Mouse (Mus musculus): Measurements from ENCODE around the gene Adgrg5. TPM values are rescaled to one million over a fixed set of nuclear protein-coding genes. Genes with fewer than 3 reads are reported as not detected.

The Adgrg5 gene
- polyA plus RNA-seq, 1 experiment from 2014 or later = not detected

GRCm38 (mm10) chr8:94976651-94977417 lies 53.3 kb downstream of the Adgrg5 start:
- H3K4me1 ChIP-seq = peaks cover 37% of the 10 kb centered on the region
- no peaks in the 10 kb centered on the region for H3K9me3 ChIP-seq
- H3K27ac ChIP-seq = no peak overlapping the region; the same call in 1 of the 2 replicates
- WGBS = 21% methylated on average over 17 of the region's 17 CpGs
- no peak; the same call in 1 of the 2 replicates for ATAC-seq (ENCODE audit: low FRiP score)
- H3K27me3 ChIP-seq = peaks cover 24% of the 10 kb centered on the region; the same call in 1 of the 2 replicates
- H3K36me3 ChIP-seq (replicated peaks) = no peaks in the 10 kb centered on the region
- H3K4me2 ChIP-seq = peak overlapping the region; percentile 34
- no peak overlapping the region; the same call in 1 of the 2 replicates for H3K9ac ChIP-seq
- H3K4me3 ChIP-seq (replicated peaks) = no peak overlapping the region

- H3K4me2 ChIP-seq = peak overlapping the region; percentile 34
- no peak overlapping the region for H3K9ac ChIP-seq
- peaks cover 24% of the 10 kb centered on the region; the same call in 1 of the 2 replicates for H3K27me3 ChIP-seq
- peak; percentile 71 for ATAC-seq (ENCODE audit: low FRiP score)
- 25% methylated on average over 9 of the region's 9 CpGs for WGBS
- H3K9me3 ChIP-seq = no peaks in the 10 kb centered on the region
- H3K27ac ChIP-seq = 0 out of 2 replicates have a peak overlapping the region, but pooled peaks have one; percentile 47
- no peaks in the 10 kb centered on the region for H3K36me3 ChIP-seq (replicated peaks)
- H3K4me3 ChIP-seq (replicated peaks) = no peak overlapping the region
- H3K4me1 ChIP-seq = peaks cover 49% of the 10 kb centered on the region
Measured at GRCm38 (mm10) chr8:94978131-94978530, 54.6 kb downstream of the Adgrg5 start.

- Histone ChIP-seq H3K9ac (no peak overlapping the region), H3K27me3 (peaks cover 24% of the 10 kb centered on the region; the same call in 1 of the 2 replicates), H3K9me3 (no peaks in the 10 kb centered on the region), H3K36me3 (replicated peaks) (no peaks in the 10 kb centered on the region), H3K4me1 (peaks cover 56% of the 10 kb centered on the region), H3K4me3 (replicated peaks) (no peak overlapping the region), H3K27ac (peak overlapping the region; percentile 47; the same call in 1 of the 2 replicates), H3K4me2 (peak overlapping the region; percentile 34)
- 72% methylated on average over 13 of the region's 13 CpGs for WGBS
- ATAC-seq (ENCODE audit: low FRiP score) = no peak
Measured at GRCm38 (mm10) chr8:94978593-94979319, 55.3 kb downstream of the Adgrg5 start.

DNA sequence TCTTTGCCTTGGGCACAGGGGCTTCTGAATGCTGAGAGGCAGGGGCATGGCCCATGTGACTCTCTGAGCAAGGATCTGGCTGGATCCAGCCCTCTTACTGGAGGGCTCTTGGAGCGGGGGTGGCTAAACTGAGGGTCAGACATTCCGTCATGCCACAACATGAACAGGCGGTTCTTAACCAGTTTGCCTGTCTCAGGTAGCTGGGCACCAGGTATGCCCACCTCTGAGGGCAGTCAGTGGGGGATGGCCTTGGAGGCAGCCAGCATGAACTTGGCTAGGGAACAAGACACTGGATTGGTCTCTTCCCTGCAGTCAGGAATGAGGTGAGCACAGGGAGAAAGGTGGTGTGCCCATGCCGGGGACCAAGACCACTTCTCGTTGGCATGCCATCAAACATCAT lies 56.7 kb downstream of the Adgrg5 start:
- Histone ChIP-seq H3K9ac (no peak overlapping the region), H3K27me3 (peaks cover 24% of the 10 kb centered on the region; the same call in 1 of the 2 replicates), H3K4me1 (peaks cover 67% of the 10 kb centered on the region), H3K4me2 (no peak overlapping the region), H3K9me3 (no peaks in the 10 kb centered on the region), H3K36me3 (replicated peaks) (no peaks in the 10 kb centered on the region), H3K27ac (no peak overlapping the region), H3K4me3 (replicated peaks) (no peak overlapping the region)
- no peak for ATAC-seq (ENCODE audit: low FRiP score)
- WGBS = 93% methylated on average over 5 of the region's 5 CpGs

DNA sequence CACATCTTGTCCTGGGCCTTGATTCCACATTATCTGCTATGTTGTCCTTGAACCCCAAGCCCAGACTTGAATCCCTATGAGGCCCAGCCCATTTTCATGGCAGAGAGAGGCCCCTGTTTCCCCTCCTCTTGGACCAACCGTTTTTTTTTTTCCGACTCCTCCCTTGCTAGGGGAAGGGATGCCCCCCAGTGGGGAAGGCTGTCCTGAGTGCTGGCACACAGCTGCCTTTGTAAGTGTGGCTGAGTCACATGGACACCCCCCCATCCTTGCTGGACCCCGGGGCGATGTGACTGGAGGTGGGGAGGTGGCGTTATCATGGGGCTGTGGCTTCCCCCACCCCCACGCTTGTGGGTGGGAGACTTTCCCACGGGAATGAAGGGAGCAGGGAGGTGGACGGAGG lies 57.5 kb downstream of the Adgrg5 start:
- Histone ChIP-seq H3K4me1 (peaks cover 67% of the 10 kb centered on the region), H3K27ac (no peak overlapping the region)
- no peak for ATAC-seq (ENCODE audit: low FRiP score)

GRCm38 (mm10) chr8:94981848-94982247 lies 58.4 kb downstream of the Adgrg5 start:
- no peak overlapping the region for H3K4me3 ChIP-seq (replicated peaks)
- H3K9ac ChIP-seq = no peak overlapping the region
- no peaks in the 10 kb centered on the region for H3K9me3 ChIP-seq
- H3K4me1 ChIP-seq = peaks cover 70% of the 10 kb centered on the region
- 64% methylated on average over 7 of the region's 7 CpGs for WGBS
- no peak for ATAC-seq (ENCODE audit: low FRiP score)
- peaks cover 21% of the 10 kb centered on the region; the same call in 1 of the 2 replicates for H3K27me3 ChIP-seq
- no peak overlapping the region for H3K4me2 ChIP-seq
- H3K36me3 ChIP-seq (replicated peaks) = no peaks in the 10 kb centered on the region
- H3K27ac ChIP-seq = peak overlapping the region; percentile 50; the same call in 1 of the 2 replicates

More for the DNA sequence above, 57.5 kb downstream of the Adgrg5 start:
- H3K9ac ChIP-seq = no peak overlapping the region
- no peaks in the 10 kb centered on the region for H3K36me3 ChIP-seq (replicated peaks)
- 62% methylated on average over 8 of the region's 8 CpGs for WGBS
- H3K4me2 ChIP-seq = no peak overlapping the region
- no peak overlapping the region for H3K4me3 ChIP-seq (replicated peaks)
- H3K9me3 ChIP-seq = no peaks in the 10 kb centered on the region
- peaks cover 24% of the 10 kb centered on the region; the same call in 1 of the 2 replicates for H3K27me3 ChIP-seq

- peak; percentile 9; the same call in 1 of the 2 replicates for ATAC-seq (ENCODE audit: low FRiP score)
- 3% methylated on average over 4 of the region's 5 CpGs for WGBS
- H3K4me2 ChIP-seq = peak overlapping the region; percentile 38; the same call in 1 of the 2 replicates
- no peaks in the 10 kb centered on the region for H3K36me3 ChIP-seq (replicated peaks)
- H3K27ac ChIP-seq = peak overlapping the region; percentile 73
- 0 out of 2 replicates have a peak, but pooled peaks cover 9% of the 10 kb centered on the region for H3K27me3 ChIP-seq
- peaks cover 62% of the 10 kb centered on the region for H3K4me1 ChIP-seq
- no peak overlapping the region for H3K9ac ChIP-seq
- no peaks in the 10 kb centered on the region for H3K9me3 ChIP-seq
- no peak overlapping the region for H3K4me3 ChIP-seq (replicated peaks)
Measured at GRCm38 (mm10) chr8:94983146-94983545, 59.7 kb downstream of the Adgrg5 start.

DNA sequence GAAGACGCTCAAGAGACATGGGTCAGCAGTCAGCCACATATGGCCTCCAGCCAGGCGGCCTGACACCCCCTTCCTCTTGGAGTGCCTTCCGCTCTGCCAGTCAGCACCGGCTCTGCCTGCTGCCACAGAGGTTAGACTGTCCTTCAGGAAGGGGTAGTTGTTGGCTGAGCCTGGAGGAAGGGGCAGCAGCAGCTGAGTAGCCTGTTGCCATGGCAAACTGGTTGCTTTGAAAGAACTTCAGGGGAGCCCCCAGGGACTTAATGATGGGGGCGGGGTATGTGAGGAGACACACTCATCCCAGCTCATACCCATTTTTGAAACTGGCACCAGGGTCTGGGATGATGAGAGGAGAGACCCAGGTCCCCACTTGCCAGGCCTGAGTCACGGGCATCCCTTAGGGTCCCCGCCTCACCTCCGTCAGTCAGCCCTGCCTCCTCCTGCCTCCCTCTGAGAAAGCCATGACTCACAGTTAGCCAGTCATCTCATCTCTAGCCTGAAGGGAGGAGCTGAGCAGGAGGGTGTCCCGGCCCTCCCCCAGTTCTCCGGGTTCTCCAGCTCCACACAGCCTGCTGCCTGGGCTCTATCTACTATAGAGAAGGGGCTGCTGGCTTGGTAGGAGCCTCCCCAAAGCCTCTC lies 60.5 kb downstream of the Adgrg5 start:
- peak overlapping the region; percentile 73 for H3K27ac ChIP-seq
- no peaks in the 10 kb centered on the region for H3K36me3 ChIP-seq (replicated peaks)
- no peaks in the 10 kb centered on the region for H3K9me3 ChIP-seq
- H3K9ac ChIP-seq = peak overlapping the region; percentile 47; the same call in 1 of the 2 replicates
- H3K4me3 ChIP-seq (replicated peaks) = peak overlapping the region; percentile 21
- H3K27me3 ChIP-seq = 0 out of 2 replicates have a peak, but pooled peaks cover 9% of the 10 kb centered on the region
- peak; percentile 69 for ATAC-seq (ENCODE audit: low FRiP score)
- H3K4me1 ChIP-seq = peaks cover 53% of the 10 kb centered on the region
- 18% methylated on average over 10 of the region's 10 CpGs for WGBS
- H3K4me2 ChIP-seq = peak overlapping the region; percentile 38

DNA sequence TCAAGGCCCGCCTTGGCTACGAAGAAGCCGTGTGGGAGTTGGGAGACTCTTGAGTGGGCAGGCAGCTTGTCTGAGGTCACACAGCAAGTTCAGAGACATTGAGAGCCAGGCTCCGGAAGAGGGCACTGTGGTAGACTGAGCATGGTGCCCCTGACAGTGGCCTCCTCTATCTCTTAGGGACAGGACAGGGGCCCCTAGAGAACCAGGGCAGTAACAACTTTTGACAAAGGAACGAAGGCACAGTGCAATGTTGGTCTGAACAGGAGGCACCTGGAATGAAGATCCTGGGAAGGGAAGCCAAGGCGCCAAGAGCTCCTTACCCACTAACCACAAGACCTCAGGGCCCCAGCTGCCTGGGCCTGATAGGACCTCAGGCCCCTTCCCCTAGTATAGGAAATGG lies 61.5 kb downstream of the Adgrg5 start:
- Histone ChIP-seq H3K4me1 (peaks cover 52% of the 10 kb centered on the region), H3K27ac (no peak overlapping the region), H3K9ac (no peak overlapping the region), H3K4me2 (peak overlapping the region; percentile 28; the same call in 1 of the 2 replicates), H3K4me3 (replicated peaks) (no peak overlapping the region), H3K27me3 (0 out of 2 replicates have a peak, but pooled peaks cover 4% of the 10 kb centered on the region), H3K9me3 (no peaks in the 10 kb centered on the region), H3K36me3 (replicated peaks) (no peaks in the 10 kb centered on the region)
- 92% methylated on average over 6 of the region's 6 CpGs for WGBS
- no peak for ATAC-seq (ENCODE audit: low FRiP score)

DNA sequence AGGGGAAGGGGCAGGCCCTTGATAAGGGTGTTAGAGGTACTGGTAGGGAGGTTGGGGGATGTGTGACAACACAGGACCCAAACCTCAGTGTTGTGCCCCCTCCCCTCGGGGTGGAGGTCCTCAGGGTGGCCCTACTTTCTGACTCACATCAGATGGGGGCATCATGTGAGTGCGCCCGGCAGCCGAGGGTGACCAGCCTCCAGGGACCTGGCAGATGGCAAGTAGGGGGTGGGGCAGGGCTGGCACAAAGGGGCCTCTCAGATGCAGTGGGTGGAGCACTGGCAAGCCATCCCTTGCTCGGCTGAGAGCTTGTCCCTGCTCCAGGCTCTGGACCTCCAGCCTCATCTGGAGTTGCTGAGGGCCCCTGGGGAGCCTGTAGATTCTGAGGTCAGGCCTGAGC lies 63.2 kb downstream of the Adgrg5 start:
- peak; percentile 40 for ATAC-seq (ENCODE audit: low FRiP score)
- Histone ChIP-seq H3K4me3 (replicated peaks) (no peak overlapping the region), H3K36me3 (replicated peaks) (no peaks in the 10 kb centered on the region), H3K9me3 (no peaks in the 10 kb centered on the region), H3K27ac (0 out of 2 replicates have a peak overlapping the region, but pooled peaks have one; percentile 33), H3K4me2 (peak overlapping the region; percentile 29), H3K9ac (peak overlapping the region; percentile 13; the same call in 1 of the 2 replicates), H3K27me3 (no peaks in the 10 kb centered on the region), H3K4me1 (peaks cover 56% of the 10 kb centered on the region)
- 55% methylated on average over 5 of the region's 5 CpGs for WGBS

DNA sequence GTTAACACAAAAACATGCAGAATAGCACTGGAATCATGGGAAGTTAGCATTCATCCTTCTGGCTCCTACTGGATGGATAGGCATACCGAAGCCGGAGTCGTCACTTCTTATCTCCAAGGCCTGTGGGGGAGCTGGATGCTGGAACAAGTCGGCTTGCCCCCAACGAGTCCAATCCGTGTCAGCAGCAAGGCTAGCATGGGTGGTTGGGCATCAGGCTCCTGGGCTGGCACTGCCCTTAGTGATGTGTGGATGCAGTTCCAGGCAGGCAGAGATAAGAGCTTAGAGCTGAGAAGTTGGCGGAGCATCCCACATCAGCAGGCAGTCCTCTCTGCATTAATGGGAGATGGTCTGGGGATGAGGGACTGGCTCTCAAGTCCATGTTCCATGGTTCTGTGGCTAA lies 64.1 kb downstream of the Adgrg5 start:
- WGBS = 89% methylated on average over 7 of the region's 7 CpGs
- no peak overlapping the region for H3K27ac ChIP-seq
- H3K4me2 ChIP-seq = no peak overlapping the region

GRCm38 (mm10) chr8:94988619-94989018 lies 65.1 kb downstream of the Adgrg5 start:
- no peak overlapping the region for H3K4me3 ChIP-seq (replicated peaks)
- H3K9me3 ChIP-seq = no peaks in the 10 kb centered on the region
- H3K4me2 ChIP-seq = no peak overlapping the region
- no peak overlapping the region for H3K9ac ChIP-seq
- ATAC-seq (ENCODE audit: low FRiP score) = no peak
- 83% methylated on average over 6 of the region's 6 CpGs for WGBS
- no peak overlapping the region for H3K27ac ChIP-seq
- no peaks in the 10 kb centered on the region for H3K36me3 ChIP-seq (replicated peaks)
- no peaks in the 10 kb centered on the region for H3K27me3 ChIP-seq
- H3K4me1 ChIP-seq = peaks cover 57% of the 10 kb centered on the region

More for the DNA sequence above, 64.1 kb downstream of the Adgrg5 start:
- no peaks in the 10 kb centered on the region for H3K9me3 ChIP-seq
- no peak overlapping the region for H3K9ac ChIP-seq
- H3K27me3 ChIP-seq = no peaks in the 10 kb centered on the region
- H3K4me3 ChIP-seq (replicated peaks) = no peak overlapping the region
- ATAC-seq (ENCODE audit: low FRiP score) = no peak
- peaks cover 57% of the 10 kb centered on the region for H3K4me1 ChIP-seq
- no peaks in the 10 kb centered on the region for H3K36me3 ChIP-seq (replicated peaks)

All from forebrain, embryonic 12.5 days (tissue).